Mouse (Mus musculus): ENCODE data around the gene Exoc6b. TPM values are rescaled to one million over a fixed set of nuclear protein-coding genes. Genes with fewer than 3 reads are reported as not detected.

The Exoc6b gene
- total and polyA plus RNA-seq, 3 experiments, result 6.2 to 20.8 (median 15.6) TPM

DNA sequence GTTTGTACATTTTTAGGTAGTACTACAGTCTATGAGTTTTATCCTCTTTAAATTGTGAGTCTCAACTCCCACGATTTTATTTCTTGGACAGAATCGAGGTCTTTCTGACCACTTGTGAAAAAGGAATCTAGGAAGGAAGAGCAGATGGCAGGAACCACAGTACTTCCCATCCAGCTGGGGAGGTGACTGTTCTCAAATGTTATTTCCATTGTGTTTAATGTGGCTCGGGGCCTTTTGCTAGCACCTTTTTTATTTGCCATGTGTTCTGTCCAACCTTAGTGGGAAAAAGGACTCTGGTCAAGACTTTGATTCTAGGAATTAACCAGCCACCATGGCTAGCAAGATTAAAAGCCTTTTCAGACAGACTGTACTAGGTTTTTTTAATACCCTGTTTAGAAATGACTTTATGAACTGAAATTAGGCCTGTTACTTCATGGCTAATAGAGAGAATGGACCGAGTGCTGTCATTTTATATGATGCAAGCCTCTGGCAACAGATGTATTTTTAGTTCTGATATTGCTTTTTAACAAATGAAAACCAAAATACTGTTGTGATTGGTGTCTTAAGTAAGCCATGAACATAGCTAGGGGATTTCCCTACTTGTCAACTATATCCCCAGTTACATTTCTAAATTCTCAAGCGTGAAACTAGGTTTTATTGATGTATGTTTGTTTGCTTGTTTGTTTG lies 104.4 kb downstream of the Exoc6b start:
- H3K4me1 ChIP-seq (ENCODE audit: control insufficient read depth, insufficient read depth, low read length), result peaks cover 1% of the 10 kb centered on the region; the same call in 1 of the 2 replicates
- no peaks in the 10 kb centered on the region for H3K79me2 ChIP-seq (replicated peaks; ENCODE audit: control insufficient read depth, insufficient read depth, low read length)
- WGBS, result 48% methylated on average over 5 of the region's 5 CpGs
- no peak overlapping the region for H3K4me3 ChIP-seq
- no peaks in the 10 kb centered on the region for H3K27me3 ChIP-seq (ENCODE audit: control insufficient read depth, insufficient read depth, low read length)
- TF ChIP-seq CTCF (IDR thresholded peaks at IDR 0.05) (no peak), POLR2A (IDR thresholded peaks at IDR 0.05; ENCODE audit: insufficient read depth, low read depth, low read length) (no peak), EP300 (IDR thresholded peaks at IDR 0.05; ENCODE audit: insufficient read depth, low read depth, low read length) (no peak)
- intact Hi-C loops (cut with DNase I), result no loop called here
- no peak for DNase-seq
- no peak overlapping the region for H3K27ac ChIP-seq
- no peak overlapping the region for H3K9ac ChIP-seq (ENCODE audit: low read depth, low read length)
- no peaks in the 10 kb centered on the region for H3K36me3 ChIP-seq (ENCODE audit: control insufficient read depth, insufficient read depth, low read length)

DNA sequence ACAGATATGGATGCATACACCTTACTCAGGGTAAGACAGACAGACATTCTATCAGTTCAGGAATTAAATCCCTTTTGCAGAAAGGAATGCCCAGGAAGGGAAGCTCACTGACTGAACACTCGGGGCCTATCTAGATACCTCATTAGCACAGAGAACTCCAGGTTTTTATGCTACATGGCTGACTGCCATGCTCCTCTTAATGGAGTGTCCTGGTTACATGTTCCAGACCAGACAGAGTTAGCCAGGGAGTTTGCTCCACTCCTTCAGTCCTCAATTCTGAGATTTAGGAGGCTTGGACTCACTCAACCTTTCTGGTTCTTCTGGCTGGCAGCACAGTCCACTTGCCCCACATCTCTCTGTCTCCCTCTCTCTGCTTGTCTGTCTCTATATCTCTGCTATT lies 106.3 kb downstream of the Exoc6b start:
- no peak for DNase-seq
- TF ChIP-seq POLR2A (IDR thresholded peaks at IDR 0.05; ENCODE audit: insufficient read depth, low read depth, low read length) (no peak), EP300 (IDR thresholded peaks at IDR 0.05; ENCODE audit: insufficient read depth, low read depth, low read length) (no peak), CTCF (IDR thresholded peaks at IDR 0.05) (no peak)
- no peaks in the 10 kb centered on the region for H3K36me3 ChIP-seq (ENCODE audit: control insufficient read depth, insufficient read depth, low read length)
- H3K9ac ChIP-seq (ENCODE audit: low read depth, low read length), result no peak overlapping the region
- no peak overlapping the region for H3K27ac ChIP-seq
- 64% methylated on average over 1 of the region's 1 CpGs for WGBS
- no peak overlapping the region for H3K4me3 ChIP-seq
- no peaks in the 10 kb centered on the region for H3K27me3 ChIP-seq (ENCODE audit: control insufficient read depth, insufficient read depth, low read length)
- intact Hi-C loops (cut with DNase I), result no loop called here
- peaks cover 1% of the 10 kb centered on the region; the same call in 1 of the 2 replicates for H3K4me1 ChIP-seq (ENCODE audit: control insufficient read depth, insufficient read depth, low read length)
- H3K79me2 ChIP-seq (replicated peaks; ENCODE audit: control insufficient read depth, insufficient read depth, low read length), result no peaks in the 10 kb centered on the region

DNA sequence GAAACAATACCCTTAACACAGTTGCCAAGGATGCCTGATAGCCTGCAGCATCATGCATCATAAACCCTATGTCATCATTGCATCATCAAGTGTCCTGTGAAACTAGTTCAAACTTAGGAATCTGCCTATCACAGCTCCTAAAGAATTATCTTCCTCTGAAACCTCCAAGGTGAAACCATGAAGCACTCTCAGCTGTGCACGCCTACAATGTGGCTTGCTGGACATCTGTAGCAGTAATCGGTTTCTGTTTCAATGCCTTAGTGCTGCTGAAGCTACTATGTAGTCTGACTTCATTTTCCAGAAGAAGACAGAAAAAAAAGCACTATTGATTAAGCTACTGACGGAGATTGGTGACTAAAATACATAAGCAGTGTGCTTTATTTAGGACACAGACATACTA lies 107.5 kb downstream of the Exoc6b start:
- no peak overlapping the region for H3K9ac ChIP-seq (ENCODE audit: low read depth, low read length)
- H3K4me1 ChIP-seq (ENCODE audit: control insufficient read depth, insufficient read depth, low read length), result peaks cover 1% of the 10 kb centered on the region; the same call in 1 of the 2 replicates
- no peak for TF ChIP-seq CTCF (IDR thresholded peaks at IDR 0.05)
- no peak for TF ChIP-seq EP300 (IDR thresholded peaks at IDR 0.05; ENCODE audit: insufficient read depth, low read depth, low read length)
- no peak for TF ChIP-seq POLR2A (IDR thresholded peaks at IDR 0.05; ENCODE audit: insufficient read depth, low read depth, low read length)
- intact Hi-C loops (cut with DNase I), result no loop called here
- WGBS, result 97% methylated on average over 3 of the region's 3 CpGs
- no peak overlapping the region for H3K4me3 ChIP-seq
- no peak for DNase-seq
- H3K36me3 ChIP-seq (ENCODE audit: control insufficient read depth, insufficient read depth, low read length), result no peaks in the 10 kb centered on the region
- H3K79me2 ChIP-seq (replicated peaks; ENCODE audit: control insufficient read depth, insufficient read depth, low read length), result no peaks in the 10 kb centered on the region
- no peaks in the 10 kb centered on the region for H3K27me3 ChIP-seq (ENCODE audit: control insufficient read depth, insufficient read depth, low read length)
- H3K27ac ChIP-seq, result no peak overlapping the region

DNA sequence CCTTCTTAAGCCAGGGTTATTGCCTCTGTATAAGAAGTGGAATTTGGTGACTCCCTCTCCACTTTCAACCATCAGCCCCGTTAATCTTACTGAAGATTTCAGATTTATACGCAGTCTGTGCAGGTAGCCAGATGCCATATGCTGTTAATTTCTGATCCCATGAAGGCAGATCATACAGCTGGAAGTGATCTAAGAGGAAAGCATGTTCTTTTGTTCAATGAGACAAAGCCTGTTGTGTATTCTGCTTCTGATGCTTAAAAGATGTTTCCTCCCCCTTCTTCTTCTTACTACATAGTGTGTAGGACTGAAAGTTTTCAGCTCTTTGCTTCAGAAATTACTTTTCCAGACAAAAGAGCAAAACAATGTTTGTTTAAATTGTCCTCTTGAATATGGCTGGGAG lies 109.8 kb downstream of the Exoc6b start:
- H3K4me1 ChIP-seq (ENCODE audit: control insufficient read depth, insufficient read depth, low read length), result peaks cover 1% of the 10 kb centered on the region; the same call in 1 of the 2 replicates
- no peak overlapping the region for H3K9ac ChIP-seq (ENCODE audit: low read depth, low read length)
- no peaks in the 10 kb centered on the region for H3K27me3 ChIP-seq (ENCODE audit: control insufficient read depth, insufficient read depth, low read length)
- TF ChIP-seq CTCF (IDR thresholded peaks at IDR 0.05) (no peak), EP300 (IDR thresholded peaks at IDR 0.05; ENCODE audit: insufficient read depth, low read depth, low read length) (no peak), POLR2A (IDR thresholded peaks at IDR 0.05; ENCODE audit: insufficient read depth, low read depth, low read length) (no peak)
- no peak overlapping the region for H3K4me3 ChIP-seq
- no peak overlapping the region for H3K27ac ChIP-seq
- 81% methylated on average over 2 of the region's 2 CpGs for WGBS
- no peaks in the 10 kb centered on the region; the same call in 1 of the 2 replicates for H3K79me2 ChIP-seq (replicated peaks; ENCODE audit: control insufficient read depth, insufficient read depth, low read length)
- intact Hi-C loops (cut with DNase I), result no loop called here
- H3K36me3 ChIP-seq (ENCODE audit: control insufficient read depth, insufficient read depth, low read length), result no peaks in the 10 kb centered on the region
- no peak for DNase-seq

DNA sequence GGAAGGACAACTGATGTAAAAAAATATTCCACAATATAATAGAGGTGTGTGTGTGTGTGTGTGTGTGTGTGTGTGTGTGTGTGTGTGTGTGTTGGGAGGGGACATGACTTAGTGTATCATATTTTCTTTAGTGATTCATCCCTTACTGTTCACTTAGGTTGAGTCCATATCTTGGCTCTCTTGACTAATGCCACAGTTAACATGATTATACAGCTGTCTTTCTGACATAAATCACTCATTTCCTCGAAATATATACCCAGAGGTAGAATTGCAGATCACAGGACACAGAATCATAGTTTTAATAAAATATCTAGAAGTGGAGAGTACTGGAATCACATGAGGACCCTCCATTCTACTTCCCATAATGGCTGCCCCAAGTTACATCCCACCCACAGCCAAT lies 117.7 kb downstream of the Exoc6b start:
- Histone ChIP-seq H3K79me2 (replicated peaks; ENCODE audit: control insufficient read depth, insufficient read depth, low read length) (no peaks in the 10 kb centered on the region; the same call in 1 of the 2 replicates), H3K4me1 (ENCODE audit: control insufficient read depth, insufficient read depth, low read length) (no peaks in the 10 kb centered on the region), H3K36me3 (ENCODE audit: control insufficient read depth, insufficient read depth, low read length) (no peaks in the 10 kb centered on the region), H3K27me3 (ENCODE audit: control insufficient read depth, insufficient read depth, low read length) (no peaks in the 10 kb centered on the region), H3K9ac (ENCODE audit: low read depth, low read length) (no peak overlapping the region), H3K27ac (no peak overlapping the region), H3K4me3 (no peak overlapping the region)
- intact Hi-C loops (cut with DNase I), result no loop called here
- DNase-seq, result no peak
- TF ChIP-seq POLR2A (IDR thresholded peaks at IDR 0.05; ENCODE audit: insufficient read depth, low read depth, low read length) (no peak), EP300 (IDR thresholded peaks at IDR 0.05; ENCODE audit: insufficient read depth, low read depth, low read length) (no peak), CTCF (IDR thresholded peaks at IDR 0.05) (no peak)
- whole genome bisulfite sequencing, result 81% methylated on average over 1 of the region's 1 CpGs

DNA sequence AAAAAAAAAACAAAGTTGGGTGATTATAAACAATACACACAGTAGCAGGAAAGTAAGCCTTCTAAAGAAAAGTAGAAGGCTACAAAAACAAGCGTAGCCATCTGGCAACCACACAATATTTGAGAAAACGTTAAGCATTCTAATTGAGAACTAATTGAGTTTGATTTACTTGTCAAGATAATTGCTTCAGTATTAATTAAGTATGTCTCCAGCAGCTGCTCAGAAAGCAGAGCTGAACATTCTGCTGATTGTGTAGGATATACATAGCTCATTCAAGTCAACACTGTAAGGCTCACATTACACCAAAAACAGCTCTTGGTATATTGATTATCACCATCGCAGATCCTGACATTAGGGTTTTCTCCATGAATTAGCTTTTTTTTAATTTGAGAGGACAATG lies 122.7 kb downstream of the Exoc6b start:
- H3K27me3 ChIP-seq (ENCODE audit: control insufficient read depth, insufficient read depth, low read length), result no peaks in the 10 kb centered on the region
- H3K79me2 ChIP-seq (replicated peaks; ENCODE audit: control insufficient read depth, insufficient read depth, low read length), result no peaks in the 10 kb centered on the region
- no peak overlapping the region for H3K27ac ChIP-seq
- intact Hi-C loops (cut with DNase I), result no loop called here
- no peak for DNase-seq
- no peaks in the 10 kb centered on the region for H3K4me1 ChIP-seq (ENCODE audit: control insufficient read depth, insufficient read depth, low read length)
- TF ChIP-seq CTCF (IDR thresholded peaks at IDR 0.05), result no peak
- no peak for TF ChIP-seq POLR2A (IDR thresholded peaks at IDR 0.05; ENCODE audit: insufficient read depth, low read depth, low read length)
- TF ChIP-seq EP300 (IDR thresholded peaks at IDR 0.05; ENCODE audit: insufficient read depth, low read depth, low read length), result no peak
- H3K36me3 ChIP-seq (ENCODE audit: control insufficient read depth, insufficient read depth, low read length), result no peaks in the 10 kb centered on the region
- no peak overlapping the region for H3K4me3 ChIP-seq
- 79% methylated on average over 3 of the region's 3 CpGs for WGBS
- H3K9ac ChIP-seq (ENCODE audit: low read depth, low read length), result no peak overlapping the region

All from heart, adult 2 months (tissue).